Mouse (Mus musculus): ENCODE measurements at regions not wholly inside any gene's neighbourhood (a gene's known extent, or its start where the extent isn't known, plus 50 kb on each side); places are given as distances from the start of the nearest gene placed in this dataset.

DNA sequence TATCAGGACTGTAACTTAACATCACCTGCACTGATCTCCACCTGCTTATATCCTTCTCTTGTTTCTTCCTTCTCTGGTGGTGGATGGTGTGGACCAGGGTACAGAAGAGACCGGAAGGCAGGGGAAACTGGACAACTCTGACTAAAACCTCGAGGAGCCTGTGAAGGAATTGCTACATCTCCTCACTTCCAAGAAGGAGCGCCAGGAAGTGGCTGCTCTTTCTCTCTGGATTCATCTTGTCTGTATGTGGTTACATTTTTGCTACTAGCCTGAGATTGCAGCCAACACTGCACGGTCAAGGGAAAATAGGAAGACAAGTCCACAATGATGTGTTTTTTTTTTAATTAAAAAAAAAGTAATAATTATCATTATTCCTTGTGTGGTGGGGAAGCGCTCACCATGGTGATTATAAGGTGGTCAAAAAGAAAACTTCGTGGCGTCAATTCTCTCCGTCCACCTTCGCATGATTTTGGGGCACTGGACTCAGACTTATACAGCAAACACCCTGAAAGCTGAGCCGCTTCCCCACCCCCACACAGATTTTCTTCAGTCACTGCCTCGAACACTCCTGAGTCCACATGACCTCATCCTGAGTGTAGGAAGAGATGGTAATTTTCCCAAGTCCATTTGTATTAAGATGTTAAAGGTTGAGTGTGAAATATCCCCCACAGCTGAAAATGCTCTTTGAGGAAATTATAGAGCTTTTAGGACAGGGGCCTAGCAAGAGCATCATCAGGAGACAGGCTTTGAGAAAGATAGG, 177.2 kb downstream of the Rpap3 start:
- no peaks in the 10 kb centered on the region for H3K36me3 ChIP-seq (ENCODE audit: control insufficient read depth, insufficient read depth, low read length, poor library complexity, severe bottlenecking)
- no peak overlapping the region for H3K9ac ChIP-seq (ENCODE audit: low read depth, poor library complexity, severe bottlenecking)
- no peaks in the 10 kb centered on the region for H3K4me1 ChIP-seq (ENCODE audit: control insufficient read depth, insufficient read depth, low read length)
- no peak overlapping the region for H3K4me3 ChIP-seq (ENCODE audit: low read depth, low read length)
- H3K27ac ChIP-seq (ENCODE audit: insufficient read depth, low read length) = no peak overlapping the region
- TF ChIP-seq POLR2A (IDR thresholded peaks at IDR 0.05; ENCODE audit: insufficient read depth, low read length) (no peak), CTCF (IDR thresholded peaks at IDR 0.05; ENCODE audit: low read depth, low read length) (no peak), EP300 (IDR thresholded peaks at IDR 0.05; ENCODE audit: insufficient read depth, low read depth, low read length) (no peak)
- no peaks in the 10 kb centered on the region for H3K27me3 ChIP-seq (ENCODE audit: control insufficient read depth, insufficient read depth, low read length, poor library complexity, severe bottlenecking)
- H3K9me3 ChIP-seq (replicated peaks; ENCODE audit: control insufficient read depth, insufficient read depth, low read length, poor library complexity, severe bottlenecking) = 0 out of 2 replicates have a peak, but pooled peaks cover 2% of the 10 kb centered on the region

- H3K4me3 ChIP-seq (ENCODE audit: low read depth, low read length) = no peak overlapping the region
- H3K27ac ChIP-seq (ENCODE audit: insufficient read depth, low read length) = no peak overlapping the region
- no peak for TF ChIP-seq EP300 (IDR thresholded peaks at IDR 0.05; ENCODE audit: insufficient read depth, low read depth, low read length)
- TF ChIP-seq POLR2A (IDR thresholded peaks at IDR 0.05; ENCODE audit: insufficient read depth, low read length) = no peak
- TF ChIP-seq CTCF (IDR thresholded peaks at IDR 0.05; ENCODE audit: low read depth, low read length) = no peak
- no peaks in the 10 kb centered on the region for H3K9me3 ChIP-seq (replicated peaks; ENCODE audit: control insufficient read depth, insufficient read depth, low read length, poor library complexity, severe bottlenecking)
- no peaks in the 10 kb centered on the region for H3K36me3 ChIP-seq (ENCODE audit: control insufficient read depth, insufficient read depth, low read length, poor library complexity, severe bottlenecking)
- H3K9ac ChIP-seq (ENCODE audit: low read depth, poor library complexity, severe bottlenecking) = no peak overlapping the region
- H3K4me1 ChIP-seq (ENCODE audit: control insufficient read depth, insufficient read depth, low read length) = no peaks in the 10 kb centered on the region
- no peaks in the 10 kb centered on the region for H3K27me3 ChIP-seq (ENCODE audit: control insufficient read depth, insufficient read depth, low read length, poor library complexity, severe bottlenecking)
These were observed 185.2 kb downstream of the Rpap3 start for GRCm38 (mm10) chr15:97520395-97520794.

DNA sequence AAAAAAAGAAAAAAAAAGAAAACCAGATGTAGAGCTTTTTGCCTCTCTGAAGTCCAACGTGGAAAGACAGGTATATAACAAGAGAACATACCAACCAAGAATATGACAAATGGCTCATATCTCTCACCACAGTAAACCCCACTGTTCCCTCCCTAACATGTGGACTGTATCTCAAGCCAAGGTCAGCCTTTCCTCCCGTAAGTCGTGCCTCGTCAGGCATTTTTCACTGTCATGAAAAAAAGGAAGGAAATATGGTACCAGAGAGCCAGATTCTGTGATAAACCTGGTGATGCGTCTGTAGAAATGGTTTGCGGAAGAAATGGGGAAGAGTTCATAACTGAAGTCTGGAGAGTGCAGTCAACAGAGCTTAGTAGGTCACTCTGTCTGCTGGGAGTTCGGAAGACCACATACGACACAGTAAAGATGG, 185.7 kb downstream of the Rpap3 start:
- H3K4me1 ChIP-seq (ENCODE audit: control insufficient read depth, insufficient read depth, low read length) = no peaks in the 10 kb centered on the region
- no peak overlapping the region for H3K27ac ChIP-seq (ENCODE audit: insufficient read depth, low read length)
- H3K9ac ChIP-seq (ENCODE audit: low read depth, poor library complexity, severe bottlenecking) = no peak overlapping the region
- no peak for TF ChIP-seq CTCF (IDR thresholded peaks at IDR 0.05; ENCODE audit: low read depth, low read length)
- TF ChIP-seq EP300 (IDR thresholded peaks at IDR 0.05; ENCODE audit: insufficient read depth, low read depth, low read length) = no peak
- no peak for TF ChIP-seq POLR2A (IDR thresholded peaks at IDR 0.05; ENCODE audit: insufficient read depth, low read length)
- H3K36me3 ChIP-seq (ENCODE audit: control insufficient read depth, insufficient read depth, low read length, poor library complexity, severe bottlenecking) = no peaks in the 10 kb centered on the region
- H3K27me3 ChIP-seq (ENCODE audit: control insufficient read depth, insufficient read depth, low read length, poor library complexity, severe bottlenecking) = no peaks in the 10 kb centered on the region
- no peaks in the 10 kb centered on the region for H3K9me3 ChIP-seq (replicated peaks; ENCODE audit: control insufficient read depth, insufficient read depth, low read length, poor library complexity, severe bottlenecking)
- H3K4me3 ChIP-seq (ENCODE audit: low read depth, low read length) = no peak overlapping the region

DNA sequence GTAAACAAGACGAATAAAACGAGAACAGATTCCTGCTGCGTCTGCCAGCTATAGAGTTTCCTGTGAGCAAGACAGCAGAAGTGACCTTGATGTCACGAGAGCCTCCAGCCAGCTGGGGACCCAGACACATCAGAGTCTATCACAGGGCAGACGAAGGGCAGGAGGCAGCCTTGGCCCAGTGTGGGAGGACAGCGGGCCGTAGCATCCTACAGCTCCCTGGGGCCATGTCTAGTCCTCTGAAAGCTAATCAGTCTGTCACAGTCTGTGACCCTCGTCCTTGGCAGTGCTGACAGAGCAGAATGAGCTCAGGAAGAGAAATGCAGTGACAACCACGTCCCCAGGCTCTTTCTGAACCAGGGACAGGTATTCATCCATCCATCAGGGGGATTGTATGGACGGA, 187.7 kb downstream of the Rpap3 start:
- Histone ChIP-seq H3K27me3 (ENCODE audit: control insufficient read depth, insufficient read depth, low read length, poor library complexity, severe bottlenecking) (no peaks in the 10 kb centered on the region), H3K9me3 (replicated peaks; ENCODE audit: control insufficient read depth, insufficient read depth, low read length, poor library complexity, severe bottlenecking) (no peaks in the 10 kb centered on the region), H3K4me1 (ENCODE audit: control insufficient read depth, insufficient read depth, low read length) (no peaks in the 10 kb centered on the region), H3K4me3 (ENCODE audit: low read depth, low read length) (no peak overlapping the region), H3K36me3 (ENCODE audit: control insufficient read depth, insufficient read depth, low read length, poor library complexity, severe bottlenecking) (no peaks in the 10 kb centered on the region), H3K9ac (ENCODE audit: low read depth, poor library complexity, severe bottlenecking) (no peak overlapping the region), H3K27ac (ENCODE audit: insufficient read depth, low read length) (no peak overlapping the region)
- TF ChIP-seq POLR2A (IDR thresholded peaks at IDR 0.05; ENCODE audit: insufficient read depth, low read length) (no peak), CTCF (IDR thresholded peaks at IDR 0.05; ENCODE audit: low read depth, low read length) (no peak), EP300 (IDR thresholded peaks at IDR 0.05; ENCODE audit: insufficient read depth, low read depth, low read length) (no peak)

GRCm38 (mm10) chr15:97517188-97517587, 188.4 kb downstream of the Rpap3 start:
- TF ChIP-seq EP300 (IDR thresholded peaks at IDR 0.05; ENCODE audit: insufficient read depth, low read depth, low read length) (no peak), CTCF (IDR thresholded peaks at IDR 0.05; ENCODE audit: low read depth, low read length) (no peak), POLR2A (IDR thresholded peaks at IDR 0.05; ENCODE audit: insufficient read depth, low read length) (no peak)
- H3K4me3 ChIP-seq (ENCODE audit: low read depth, low read length) = no peak overlapping the region
- H3K27me3 ChIP-seq (ENCODE audit: control insufficient read depth, insufficient read depth, low read length, poor library complexity, severe bottlenecking) = no peaks in the 10 kb centered on the region
- no peaks in the 10 kb centered on the region for H3K4me1 ChIP-seq (ENCODE audit: control insufficient read depth, insufficient read depth, low read length)
- no peaks in the 10 kb centered on the region for H3K36me3 ChIP-seq (ENCODE audit: control insufficient read depth, insufficient read depth, low read length, poor library complexity, severe bottlenecking)
- H3K9me3 ChIP-seq (replicated peaks; ENCODE audit: control insufficient read depth, insufficient read depth, low read length, poor library complexity, severe bottlenecking) = no peaks in the 10 kb centered on the region
- no peak overlapping the region for H3K27ac ChIP-seq (ENCODE audit: insufficient read depth, low read length)
- H3K9ac ChIP-seq (ENCODE audit: low read depth, poor library complexity, severe bottlenecking) = no peak overlapping the region

DNA sequence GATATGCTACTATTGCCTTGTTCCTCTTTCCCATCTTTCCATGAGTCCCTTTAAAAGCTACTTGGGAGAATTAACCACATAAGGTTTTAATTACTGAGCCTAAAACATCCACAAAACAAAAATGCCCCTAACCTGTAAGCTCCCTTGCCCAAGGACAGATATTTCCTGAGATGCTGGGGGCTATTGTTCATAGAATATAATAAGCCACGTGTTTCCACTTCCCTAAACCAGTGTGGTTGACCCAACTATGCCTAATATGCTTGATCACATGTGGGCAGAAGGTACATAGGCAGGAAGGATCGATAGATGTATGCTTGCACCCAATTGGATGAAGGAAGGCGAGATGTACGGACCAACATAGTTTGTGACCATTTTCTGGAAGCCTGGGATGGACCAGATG, 189.9 kb downstream of the Rpap3 start:
- Histone ChIP-seq H3K27ac (ENCODE audit: insufficient read depth, low read length) (no peak overlapping the region), H3K4me3 (ENCODE audit: low read depth, low read length) (no peak overlapping the region), H3K9ac (ENCODE audit: low read depth, poor library complexity, severe bottlenecking) (no peak overlapping the region), H3K4me1 (ENCODE audit: control insufficient read depth, insufficient read depth, low read length) (no peaks in the 10 kb centered on the region), H3K27me3 (ENCODE audit: control insufficient read depth, insufficient read depth, low read length, poor library complexity, severe bottlenecking) (no peaks in the 10 kb centered on the region), H3K9me3 (replicated peaks; ENCODE audit: control insufficient read depth, insufficient read depth, low read length, poor library complexity, severe bottlenecking) (0 out of 2 replicates have a peak, but pooled peaks cover under 1% of the 10 kb centered on the region), H3K36me3 (ENCODE audit: control insufficient read depth, insufficient read depth, low read length, poor library complexity, severe bottlenecking) (no peaks in the 10 kb centered on the region)
- TF ChIP-seq EP300 (IDR thresholded peaks at IDR 0.05; ENCODE audit: insufficient read depth, low read depth, low read length) = no peak
- no peak for TF ChIP-seq POLR2A (IDR thresholded peaks at IDR 0.05; ENCODE audit: insufficient read depth, low read length)
- no peak for TF ChIP-seq CTCF (IDR thresholded peaks at IDR 0.05; ENCODE audit: low read depth, low read length)

Data from ES-Bruce4 (cell line).